Mouse (Mus musculus): ENCODE data around the gene Psmc3ip.

DNA sequence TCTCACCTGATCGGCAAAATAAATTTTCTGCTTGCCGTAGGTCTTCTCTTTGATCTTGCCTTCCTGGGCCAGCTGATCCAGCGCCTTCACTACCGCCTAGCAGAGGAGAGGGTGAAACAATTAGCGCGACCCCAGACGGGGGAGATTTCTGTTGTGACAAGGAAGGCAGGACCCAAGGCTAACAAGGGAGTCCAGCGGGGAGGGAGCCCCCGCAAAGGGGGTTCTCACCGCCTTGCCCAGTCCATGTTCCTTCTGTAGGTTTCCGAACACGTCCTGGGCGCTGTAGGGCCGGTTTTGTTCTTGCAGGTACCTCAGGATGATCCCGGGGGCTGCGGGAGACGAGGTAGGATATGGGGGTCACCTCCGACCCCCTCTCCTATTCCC lies 314 bp downstream of the Psmc3ip start:
- TF ChIP-seq CTCF (IDR thresholded peaks at IDR 0.05) (no peak), EP300 (IDR thresholded peaks at IDR 0.05) (no peak)

All from lung, postnatal 0 days (tissue).